Mouse (Mus musculus) neural tube, embryonic 14.5 days (tissue): ENCODE data around the gene Kdm2b. TPM values are rescaled to one million over a fixed set of nuclear protein-coding genes. Genes with fewer than 3 reads are reported as not detected.

Experiments used
- ATAC-seq: fragments of 200-750 bp; cut with Nextera tagmentation; 2 replicates; pipeline ENCODE4 v1.8.0; 2017; ENCODE audit warnings: low read depth, mild to moderate bottlenecking, moderate TSS enrichment, moderate library complexity
- H3K27ac ChIP-seq: fragments of 300-500 bp; sonication (generic); 2 replicates; pipeline ENCODE4 v1.5.1; 2014; ENCODE audit warnings: low read depth, mild to moderate bottlenecking, control low read depth, low read length, moderate library complexity, mixed read lengths
- H3K27me3 ChIP-seq: fragments of 300-500 bp; sonication (generic); 2 replicates; pipeline ENCODE4 v1.6.1; 2014; ENCODE audit warnings: low read length; ENCODE audit not compliant: control insufficient read depth, insufficient read depth
- H3K36me3 ChIP-seq: fragments of 300-500 bp; sonication (generic); 2 replicates; pipeline ENCODE4 v1.6.1; 2014; ENCODE audit warnings: low read length, mixed read lengths; ENCODE audit not compliant: control insufficient read depth, insufficient read depth
- H3K4me1 ChIP-seq: fragments of 300-500 bp; sonication (generic); 2 replicates; pipeline ENCODE4 v1.6.1; 2014; ENCODE audit warnings: low read length; ENCODE audit not compliant: control insufficient read depth, insufficient read depth
- H3K4me2 ChIP-seq: fragments of 300-500 bp; sonication (generic); 2 replicates; pipeline ENCODE4 v1.6.1; 2014; ENCODE audit warnings: mild to moderate bottlenecking, low read depth, low read length, control low read depth
- H3K4me3 ChIP-seq: fragments of 300-500 bp; sonication (generic); 2 replicates; pipeline ENCODE4 v1.5.1; 2014; ENCODE audit warnings: low read depth, low read length, control low read depth, mixed read lengths
- H3K9ac ChIP-seq: fragments of 300-500 bp; sonication (generic); replicated peaks from 2 replicates; pipeline ENCODE4 v1.6.1; 2014; ENCODE audit warnings: low read depth, mild to moderate bottlenecking, control low read depth, low read length, mixed read lengths
- H3K9me3 ChIP-seq: fragments of 300-500 bp; sonication (generic); 2 replicates; pipeline ENCODE4 v1.6.1; 2016; ENCODE audit warnings: low read length; ENCODE audit not compliant: control insufficient read depth
- WGBS: fragments of 180-500 bp; shearing (Covaris S2); extraction: QIAGEN DNeasy Blood & Tissue Kit; methylation state at CpG from one replicate; pipeline ENCODE4 v1.1.7; 2014; 5-methylcytosine and 5-hydroxymethylcytosine counted together
- polyA plus RNA-seq: library from polyadenylated mRNA; unstranded; fragments of >200 nt; fragmentation: Nextera tagmentation; extraction: Ambion mirVana; gene quantifications from 2 replicates; pipeline ENCODE4 v1.2.1, GENCODE M21; 2014

The Kdm2b gene
- polyA plus RNA-seq, 1 experiment from 2014 or later = 82.7 TPM

DNA sequence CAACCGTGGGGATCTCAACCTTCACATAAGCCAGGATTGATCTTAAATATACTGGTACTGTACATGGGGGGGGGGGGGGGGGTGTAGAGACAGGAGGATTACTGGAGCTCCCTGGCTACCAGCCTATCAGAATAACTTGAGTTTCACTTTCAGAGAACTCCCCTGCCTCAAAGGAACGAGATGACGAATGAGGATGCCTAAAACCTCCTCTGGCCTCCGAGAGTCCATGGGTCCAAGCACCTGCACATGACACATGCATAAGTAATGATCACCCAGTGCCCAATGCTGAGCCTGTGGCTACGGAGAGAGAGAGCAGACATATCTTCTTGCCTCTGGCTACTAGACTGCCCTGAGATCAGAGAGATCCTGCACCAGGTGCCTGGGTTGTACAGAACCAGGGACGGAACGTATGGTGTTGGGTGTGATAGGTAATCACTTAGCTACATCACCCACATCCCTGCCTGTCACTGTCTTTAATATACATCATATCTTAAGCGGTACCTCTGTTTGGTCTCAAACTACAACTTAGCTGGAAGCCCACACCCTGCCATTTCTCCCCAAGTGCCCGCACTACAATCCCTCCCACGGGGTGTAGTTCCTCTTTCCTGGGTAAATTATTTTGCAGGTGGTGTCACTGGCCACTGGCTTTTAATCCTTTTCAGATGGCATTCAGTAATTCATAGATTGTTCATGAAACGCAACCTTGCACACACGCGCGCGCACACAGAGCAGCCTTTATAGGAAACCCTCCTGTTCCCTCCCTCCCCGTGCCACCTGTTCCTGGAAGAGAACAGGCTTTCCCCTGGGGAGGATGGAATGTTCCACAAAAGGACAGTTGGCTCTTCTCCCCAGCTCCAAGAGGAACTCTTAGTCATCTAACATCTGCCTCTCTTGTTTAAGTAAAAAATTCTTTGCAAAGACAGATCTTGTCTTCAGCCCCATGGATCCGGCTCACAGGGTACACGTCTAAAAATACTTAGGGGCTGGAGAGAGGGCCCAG is 7.9 kb upstream of the Kdm2b start:
- ATAC-seq = no peak
- WGBS = 85% methylated on average over 18 of the region's 18 CpGs
- Histone ChIP-seq H3K36me3 (no peaks in the 10 kb centered on the region), H3K4me1 (no peaks in the 10 kb centered on the region), H3K9me3 (no peaks in the 10 kb centered on the region), H3K4me2 (no peak overlapping the region), H3K27me3 (no peaks in the 10 kb centered on the region), H3K9ac (no peak overlapping the region), H3K4me3 (no peak overlapping the region), H3K27ac (no peak overlapping the region)

DNA sequence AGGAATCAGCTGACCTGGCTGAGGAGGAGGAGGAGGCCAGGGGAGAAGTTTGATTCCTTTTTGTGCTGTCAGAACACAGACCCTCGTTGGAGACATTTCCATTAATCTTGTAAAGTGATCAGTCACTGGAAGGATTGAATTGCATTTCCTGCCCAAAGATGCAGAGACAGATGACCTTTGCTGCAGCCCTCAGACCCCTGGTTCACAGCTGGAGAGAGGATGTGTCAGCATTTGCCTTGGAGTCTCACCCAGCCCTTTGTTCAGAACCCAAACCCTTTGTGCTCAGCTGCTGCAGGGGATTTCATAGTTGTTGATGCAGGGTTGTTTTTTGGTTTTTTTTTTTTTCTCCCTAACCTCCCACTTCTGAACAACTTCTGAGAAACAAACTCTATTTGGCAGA is 5.3 kb upstream of the Kdm2b start:
- WGBS = 0% methylated on average over 1 of the region's 1 CpGs
- Histone ChIP-seq H3K27me3 (no peaks in the 10 kb centered on the region), H3K4me3 (no peak overlapping the region), H3K4me1 (peaks cover 6% of the 10 kb centered on the region; the same call in 1 of the 2 replicates), H3K9ac (no peak overlapping the region), H3K36me3 (no peaks in the 10 kb centered on the region), H3K4me2 (no peak overlapping the region), H3K9me3 (no peaks in the 10 kb centered on the region), H3K27ac (no peak overlapping the region)
- no peak for ATAC-seq

DNA sequence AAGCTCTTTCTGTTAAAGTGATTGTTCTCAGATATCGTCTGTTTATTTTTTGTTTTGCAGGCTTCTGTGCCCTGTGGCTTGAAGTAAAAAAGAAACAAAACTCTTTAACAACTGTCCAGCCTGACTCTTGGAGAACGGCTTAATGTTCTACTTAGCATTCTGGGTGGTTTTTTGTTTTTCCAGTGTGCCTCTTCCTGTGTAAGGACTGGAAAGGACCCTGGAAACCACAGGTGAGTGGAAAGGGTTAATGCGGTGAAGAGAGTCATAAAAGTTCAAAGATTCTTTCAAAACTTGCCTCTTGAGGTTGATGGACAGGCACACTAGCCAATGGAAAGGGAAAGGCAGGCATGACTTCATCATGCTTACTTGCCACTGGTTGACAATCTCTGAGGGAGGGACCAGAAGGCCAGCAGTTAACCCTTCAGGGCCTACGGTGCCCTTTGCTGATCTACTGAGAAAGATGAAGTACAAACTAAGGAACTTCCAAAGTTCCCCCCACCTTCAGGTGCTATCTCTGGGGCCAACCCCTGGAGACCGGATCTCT is 4.8 kb upstream of the Kdm2b start:
- Histone ChIP-seq H3K9ac (no peak overlapping the region), H3K27me3 (no peaks in the 10 kb centered on the region), H3K4me3 (no peak overlapping the region), H3K36me3 (no peaks in the 10 kb centered on the region), H3K27ac (no peak overlapping the region), H3K9me3 (no peaks in the 10 kb centered on the region), H3K4me2 (peak overlapping the region; percentile 16; the same call in 1 of the 2 replicates), H3K4me1 (peaks cover 11% of the 10 kb centered on the region; the same call in 1 of the 2 replicates)
- 0 out of 2 replicates have a peak, but pooled peaks have one; percentile 74 for ATAC-seq
- WGBS = 9% methylated on average over 5 of the region's 5 CpGs

DNA sequence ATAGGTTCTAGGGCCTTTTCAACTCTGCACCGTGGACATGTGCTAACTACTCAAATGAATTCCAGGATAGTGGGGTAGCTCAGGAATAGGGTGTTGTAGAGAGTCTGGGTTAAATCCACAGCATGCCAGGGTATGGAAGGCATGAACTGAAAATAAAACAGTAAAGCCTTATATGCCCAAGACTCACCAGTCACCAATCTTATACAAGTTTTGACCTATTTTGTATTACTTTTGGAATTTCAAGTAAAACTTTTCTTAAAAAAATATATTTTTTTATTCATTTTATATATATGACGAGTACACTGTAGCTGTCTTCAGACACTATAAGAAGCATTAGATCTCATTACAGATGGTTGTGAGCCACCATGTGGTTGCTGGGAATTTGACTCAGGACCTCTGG is 4.2 kb upstream of the Kdm2b start:
- ATAC-seq = no peak
- Histone ChIP-seq H3K9ac (no peak overlapping the region), H3K36me3 (no peaks in the 10 kb centered on the region), H3K4me3 (no peak overlapping the region), H3K9me3 (no peaks in the 10 kb centered on the region), H3K27ac (no peak overlapping the region), H3K4me1 (peaks cover 11% of the 10 kb centered on the region; the same call in 1 of the 2 replicates), H3K4me2 (peak overlapping the region; percentile 16; the same call in 1 of the 2 replicates), H3K27me3 (no peaks in the 10 kb centered on the region)
- 66% methylated on average over 2 of the region's 2 CpGs for WGBS

DNA sequence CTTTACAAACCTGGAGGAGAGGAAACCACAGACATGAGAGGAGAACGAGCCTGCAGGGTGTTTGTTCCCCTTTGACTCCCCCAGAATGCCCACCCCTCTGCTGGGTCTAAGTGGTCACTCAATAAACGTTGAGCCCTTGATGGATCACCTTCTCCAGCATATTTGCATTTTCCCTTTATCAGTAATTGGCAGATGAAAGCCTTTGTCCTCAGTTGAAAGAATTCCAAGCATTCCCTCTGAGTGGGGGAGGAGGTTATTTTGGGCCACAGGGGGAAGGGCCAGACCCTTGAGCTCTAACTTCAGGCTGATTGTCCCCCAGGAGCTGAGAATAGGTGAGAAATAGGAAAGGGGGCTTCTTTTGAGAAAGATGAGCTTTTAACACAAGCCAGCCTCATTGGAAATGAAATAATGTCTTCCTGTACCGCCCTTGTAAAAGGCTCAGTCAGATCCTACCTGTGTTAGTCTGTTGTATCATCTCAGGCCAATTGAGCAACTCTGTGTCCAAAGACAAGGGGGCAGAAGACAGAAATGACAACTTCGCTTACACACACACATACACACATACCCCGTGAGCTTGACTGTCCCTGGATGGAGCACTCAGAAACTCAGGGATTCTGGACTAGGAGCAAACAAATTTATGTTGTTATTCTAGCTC is 1.9 kb upstream of the Kdm2b start:
- 19% methylated on average over 5 of the region's 5 CpGs for WGBS

DNA sequence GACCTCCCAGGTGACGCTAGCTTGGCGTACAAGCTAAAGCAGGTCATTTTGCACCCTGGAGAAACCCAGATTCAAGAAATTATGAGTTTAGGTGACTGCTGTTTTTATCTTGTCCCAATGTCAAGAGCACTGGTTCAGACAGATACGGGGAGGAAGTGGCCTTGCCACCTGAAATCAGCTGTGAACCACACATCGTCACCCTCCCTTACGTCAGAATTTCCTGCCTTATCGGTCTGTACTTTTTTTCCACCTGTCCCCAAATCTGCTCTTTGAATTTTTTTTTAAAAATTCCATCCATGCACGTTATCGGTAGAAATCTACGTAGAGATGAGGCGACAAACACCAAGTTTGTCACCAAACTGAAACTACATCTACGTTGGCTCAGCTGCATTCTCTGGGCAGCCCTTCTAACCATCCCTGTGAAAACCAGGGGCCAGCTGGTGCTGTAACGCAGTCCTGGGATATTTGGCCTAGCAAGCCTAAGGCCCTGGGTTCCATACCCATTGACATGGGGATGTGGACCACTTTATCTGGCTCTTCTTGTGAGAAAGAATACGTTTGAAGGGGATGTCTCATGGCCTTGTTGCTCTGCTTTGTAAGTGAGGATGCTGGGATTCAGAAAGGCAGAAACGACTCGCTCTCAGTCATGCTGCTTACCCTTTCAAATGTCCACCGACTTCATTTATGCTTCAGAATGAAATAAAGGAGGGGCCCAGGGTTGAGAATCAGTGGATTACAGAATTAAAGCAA is 963 bp upstream of the Kdm2b start:
- 14% methylated on average over 16 of the region's 16 CpGs for WGBS
- Histone ChIP-seq H3K27ac (no peak overlapping the region; the same call in 1 of the 2 replicates), H3K4me1 (peaks cover 24% of the 10 kb centered on the region), H3K27me3 (no peaks in the 10 kb centered on the region), H3K4me2 (peak overlapping the region; percentile 99), H3K9ac (no peak overlapping the region; the same call in 1 of the 2 replicates), H3K4me3 (peak overlapping the region; percentile 67; the same call in 1 of the 2 replicates), H3K36me3 (no peaks in the 10 kb centered on the region), H3K9me3 (no peaks in the 10 kb centered on the region)
- ATAC-seq = no peak

More for the DNA sequence above, 1.9 kb upstream of the Kdm2b start:
- ATAC-seq = no peak
- Histone ChIP-seq H3K27ac (no peak overlapping the region), H3K27me3 (no peaks in the 10 kb centered on the region), H3K4me3 (no peak overlapping the region), H3K36me3 (no peaks in the 10 kb centered on the region), H3K9me3 (no peaks in the 10 kb centered on the region), H3K4me2 (peak overlapping the region; percentile 99; the same call in 1 of the 2 replicates), H3K4me1 (peaks cover 24% of the 10 kb centered on the region), H3K9ac (no peak overlapping the region)

DNA sequence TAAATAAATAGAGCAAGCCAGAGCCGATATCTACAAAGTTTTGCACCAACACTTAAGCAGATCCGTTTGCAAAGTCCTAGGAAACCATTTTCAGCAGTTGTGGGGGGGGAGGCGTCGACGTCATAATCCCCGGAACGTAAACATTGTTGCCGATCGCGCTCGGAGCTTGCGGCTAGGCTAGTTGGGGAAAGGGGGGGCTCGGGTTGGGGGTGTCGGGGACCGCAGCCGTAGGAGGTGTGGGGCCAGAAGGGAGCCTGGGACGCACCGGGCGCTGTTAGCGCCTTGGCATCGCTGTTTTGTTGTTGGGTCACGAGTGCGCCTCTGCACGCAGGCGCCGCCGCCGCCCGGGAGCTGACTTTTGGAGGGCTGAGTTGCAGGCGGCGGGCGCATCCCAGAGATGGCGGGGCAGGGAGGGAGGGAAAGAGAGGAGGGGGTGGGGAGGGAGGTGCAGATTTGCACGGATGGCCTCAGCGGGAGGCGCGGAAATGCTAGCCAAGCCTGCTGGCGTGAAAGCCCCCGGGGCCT is 560 bp downstream of the Kdm2b start:
- Histone ChIP-seq H3K9me3 (no peaks in the 10 kb centered on the region), H3K4me1 (peaks cover 24% of the 10 kb centered on the region), H3K27me3 (no peaks in the 10 kb centered on the region), H3K27ac (peak overlapping the region; percentile 60), H3K4me3 (peak overlapping the region; percentile 67), H3K9ac (peak overlapping the region; percentile 67), H3K4me2 (peak overlapping the region; percentile 99), H3K36me3 (no peaks in the 10 kb centered on the region)
- peak; percentile 73 for ATAC-seq
- WGBS = 0% methylated on average over 33 of the region's 39 CpGs

DNA sequence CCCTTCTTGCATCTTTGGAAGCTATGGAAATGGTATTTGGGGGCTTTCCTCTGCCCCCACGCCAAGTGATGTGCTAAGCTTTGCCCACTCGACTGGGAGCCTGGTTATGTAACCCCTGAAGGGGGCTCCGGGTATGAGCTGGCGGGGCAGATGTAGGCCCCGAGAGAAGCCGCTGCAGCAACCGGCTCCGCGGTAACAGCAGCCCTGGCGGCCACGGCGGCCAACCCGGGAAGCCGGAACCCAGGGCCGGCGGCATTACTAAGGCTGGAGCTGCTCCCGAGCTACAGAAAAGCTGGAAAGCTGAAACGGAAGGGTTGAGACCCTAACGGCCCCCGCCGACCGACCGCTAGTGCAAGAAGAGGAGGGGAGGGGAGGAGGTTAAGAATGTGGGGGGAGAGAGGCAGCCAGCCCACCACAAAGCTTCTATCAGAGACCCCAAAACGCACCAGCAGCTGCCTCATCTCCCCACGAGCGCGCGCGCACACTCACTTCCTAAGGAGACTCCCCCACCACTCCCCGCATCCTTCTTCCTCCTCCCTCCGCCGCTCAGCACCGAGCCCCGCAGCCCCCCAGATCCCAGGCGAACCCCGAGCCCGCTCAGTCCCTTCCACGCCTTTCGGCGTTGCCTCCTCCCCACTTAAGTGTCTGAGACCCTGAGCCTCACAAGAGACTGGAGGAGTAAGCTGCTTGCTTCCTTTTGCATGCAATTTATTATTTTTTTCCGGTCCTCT is 1.4 kb downstream of the Kdm2b start:
- ATAC-seq = no peak
- H3K4me1 ChIP-seq = peaks cover 24% of the 10 kb centered on the region
- under 1% methylated on average over 38 of the region's 41 CpGs for WGBS

More for the DNA sequence above, 1.4 kb downstream of the Kdm2b start:
- H3K36me3 ChIP-seq = no peaks in the 10 kb centered on the region
- H3K27me3 ChIP-seq = no peaks in the 10 kb centered on the region
- H3K27ac ChIP-seq = peak overlapping the region; percentile 44; the same call in 1 of the 2 replicates
- no peaks in the 10 kb centered on the region for H3K9me3 ChIP-seq
- H3K4me2 ChIP-seq = peak overlapping the region; percentile 99
- H3K9ac ChIP-seq = peak overlapping the region; percentile 67
- peak overlapping the region; percentile 67 for H3K4me3 ChIP-seq
